Mouse (Mus musculus): ENCODE measurements around the gene Olfr689. TPM values are rescaled to one million over a fixed set of nuclear protein-coding genes. Genes with fewer than 3 reads are reported as not detected.

The Olfr689 gene
- polyA plus RNA-seq, 1 experiment from 2014 or later: not detected

- no peak overlapping the region for H3K27ac ChIP-seq (ENCODE audit: low read length)
- 91% methylated on average over 2 of the region's 2 CpGs for whole genome bisulfite sequencing
- H3K4me1 ChIP-seq (replicated peaks; ENCODE audit: control insufficient read depth, insufficient read depth, low read length): no peaks in the 10 kb centered on the region
- H3K4me2 ChIP-seq (ENCODE audit: low read length): no peak overlapping the region
- H3K9ac ChIP-seq (replicated peaks; ENCODE audit: low read depth, low read length): no peak overlapping the region
- H3K27me3 ChIP-seq (replicated peaks; ENCODE audit: control insufficient read depth, insufficient read depth, low read length): no peaks in the 10 kb centered on the region
- ATAC-seq: no peak
- no peaks in the 10 kb centered on the region for H3K36me3 ChIP-seq (ENCODE audit: control insufficient read depth, insufficient read depth)
- H3K4me3 ChIP-seq (replicated peaks; ENCODE audit: low read length): no peak overlapping the region
- no peaks in the 10 kb centered on the region for H3K9me3 ChIP-seq (ENCODE audit: control insufficient read depth, low read length)
Measured at GRCm38 (mm10) chr7:105361713-105362112, 50.7 kb downstream of the Olfr689 start.

- Histone ChIP-seq H3K4me1 (replicated peaks; ENCODE audit: control insufficient read depth, insufficient read depth, low read length) (no peaks in the 10 kb centered on the region), H3K27me3 (replicated peaks; ENCODE audit: control insufficient read depth, insufficient read depth, low read length) (no peaks in the 10 kb centered on the region), H3K9me3 (ENCODE audit: control insufficient read depth, low read length) (no peaks in the 10 kb centered on the region), H3K27ac (ENCODE audit: low read length) (no peak overlapping the region), H3K9ac (replicated peaks; ENCODE audit: low read depth, low read length) (no peak overlapping the region), H3K36me3 (ENCODE audit: control insufficient read depth, insufficient read depth) (no peaks in the 10 kb centered on the region), H3K4me3 (replicated peaks; ENCODE audit: low read length) (no peak overlapping the region), H3K4me2 (ENCODE audit: low read length) (no peak overlapping the region)
- 93% methylated on average over 5 of the region's 5 CpGs for WGBS
- no peak for ATAC-seq
Measured at GRCm38 (mm10) chr7:105367268-105367667, 56.3 kb downstream of the Olfr689 start.

- 100% methylated on average over 1 of the region's 1 CpGs for WGBS
- ATAC-seq: no peak
Measured at GRCm38 (mm10) chr7:105367930-105368329, 57.0 kb downstream of the Olfr689 start, which contains the start of gene Olfr692. TSS of gene Olfr692 (plus strand) at chr7:105368230.

GRCm38 (mm10) chr7:105368521-105368920 lies 57.6 kb downstream of the Olfr689 start:
- 93% methylated on average over 4 of the region's 4 CpGs for WGBS
- 0 out of 2 replicates have a peak, but pooled peaks cover 2% of the 10 kb centered on the region for H3K36me3 ChIP-seq (ENCODE audit: control insufficient read depth, insufficient read depth)
- H3K4me3 ChIP-seq (replicated peaks; ENCODE audit: low read length): no peak overlapping the region
- no peak overlapping the region for H3K4me2 ChIP-seq (ENCODE audit: low read length)
- no peaks in the 10 kb centered on the region for H3K9me3 ChIP-seq (ENCODE audit: control insufficient read depth, low read length)
- ATAC-seq: no peak
- H3K4me1 ChIP-seq (replicated peaks; ENCODE audit: control insufficient read depth, insufficient read depth, low read length): no peaks in the 10 kb centered on the region
- no peak overlapping the region for H3K27ac ChIP-seq (ENCODE audit: low read length)
- H3K27me3 ChIP-seq (replicated peaks; ENCODE audit: control insufficient read depth, insufficient read depth, low read length): no peaks in the 10 kb centered on the region
- H3K9ac ChIP-seq (replicated peaks; ENCODE audit: low read depth, low read length): no peak overlapping the region

More at GRCm38 (mm10) chr7:105367930-105368329, 57.0 kb downstream of the Olfr689 start, which contains the start of gene Olfr692:
- H3K27me3 ChIP-seq (replicated peaks; ENCODE audit: control insufficient read depth, insufficient read depth, low read length): no peaks in the 10 kb centered on the region
- H3K4me2 ChIP-seq (ENCODE audit: low read length): no peak within 1 kb of the TSS
- H3K4me3 ChIP-seq (replicated peaks; ENCODE audit: low read length): no peak within 1 kb of the TSS
- no peaks in the 10 kb centered on the region for H3K9me3 ChIP-seq (ENCODE audit: control insufficient read depth, low read length)
- no peak within 1 kb of the TSS for H3K27ac ChIP-seq (ENCODE audit: low read length)
- H3K4me1 ChIP-seq (replicated peaks; ENCODE audit: control insufficient read depth, insufficient read depth, low read length): no peaks in the 10 kb centered on the region
- no peak within 1 kb of the TSS for H3K9ac ChIP-seq (replicated peaks; ENCODE audit: low read depth, low read length)
- 0 out of 2 replicates have a peak, but pooled peaks cover under 1% of the 10 kb centered on the region for H3K36me3 ChIP-seq (ENCODE audit: control insufficient read depth, insufficient read depth)

Other genes starting within 250 kb of the Olfr689 start
- gene Olfr678, start 246.7 kb upstream of the Olfr689 start, polyA plus RNA-seq (2015; fragmentation: Nextera tagmentation; extraction: Ambion mirVana): not detected in 2 replicates
- gene Olfr679, start 230.0 kb upstream of the Olfr689 start, polyA plus RNA-seq (2015; fragmentation: Nextera tagmentation; extraction: Ambion mirVana): not detected in 2 replicates
- gene Olfr680-ps1, start 218.3 kb upstream of the Olfr689 start, polyA plus RNA-seq (2015; fragmentation: Nextera tagmentation; extraction: Ambion mirVana): not detected in 2 replicates
- gene Olfr681, start 194.3 kb upstream of the Olfr689 start, polyA plus RNA-seq (2015; fragmentation: Nextera tagmentation; extraction: Ambion mirVana): not detected in 2 replicates
- not detected in 2 replicates for gene Olfr683, start 164.2 kb upstream of the Olfr689 start, polyA plus RNA-seq (2015; fragmentation: Nextera tagmentation; extraction: Ambion mirVana)
- not detected in 2 replicates for gene Olfr684, start 147.5 kb upstream of the Olfr689 start, polyA plus RNA-seq (2015; fragmentation: Nextera tagmentation; extraction: Ambion mirVana)
- not detected in 2 replicates for gene Olfr685, start 125.2 kb upstream of the Olfr689 start, polyA plus RNA-seq (2015; fragmentation: Nextera tagmentation; extraction: Ambion mirVana)
- gene Olfr686, start 103.7 kb upstream of the Olfr689 start, polyA plus RNA-seq (2015; fragmentation: Nextera tagmentation; extraction: Ambion mirVana): not detected in 2 replicates
- not detected in 2 replicates for gene Olfr688, start 23.1 kb upstream of the Olfr689 start, polyA plus RNA-seq (2015; fragmentation: Nextera tagmentation; extraction: Ambion mirVana)
- gene Olfr690, start 22.9 kb downstream of the Olfr689 start, polyA plus RNA-seq (2015; fragmentation: Nextera tagmentation; extraction: Ambion mirVana): not detected in 2 replicates
- gene Olfr691, start 31.1 kb downstream of the Olfr689 start, polyA plus RNA-seq (2015; fragmentation: Nextera tagmentation; extraction: Ambion mirVana): 0.22 TPM in 1 of 2 replicates, not detected in the other
- not detected in 2 replicates for gene Olfr692, start 57.1 kb downstream of the Olfr689 start, polyA plus RNA-seq (2015; fragmentation: Nextera tagmentation; extraction: Ambion mirVana)
- gene Gm5901, start 63.9 kb downstream of the Olfr689 start, polyA plus RNA-seq (2015; fragmentation: Nextera tagmentation; extraction: Ambion mirVana): not detected in 2 replicates
- gene Fam160a2, start 88.9 kb downstream of the Olfr689 start, polyA plus RNA-seq (2015; fragmentation: Nextera tagmentation; extraction: Ambion mirVana): 50.1 and 53.6 TPM in 2 replicates
- gene Cnga4, start 93.4 kb downstream of the Olfr689 start, polyA plus RNA-seq (2015; fragmentation: Nextera tagmentation; extraction: Ambion mirVana): 0.19 TPM in 1 of 2 replicates, not detected in the other
- 1.2 and 2.6 TPM in 2 replicates for gene Cckbr, start 114.6 kb downstream of the Olfr689 start, polyA plus RNA-seq (2015; fragmentation: Nextera tagmentation; extraction: Ambion mirVana)
- 24.2 and 28.3 TPM in 2 replicates for gene Cavin3, start 171.1 kb downstream of the Olfr689 start, polyA plus RNA-seq (2015; fragmentation: Nextera tagmentation; extraction: Ambion mirVana)
- 69.2 and 74.2 TPM in 2 replicates for gene Smpd1, start 243.2 kb downstream of the Olfr689 start, polyA plus RNA-seq (2015; fragmentation: Nextera tagmentation; extraction: Ambion mirVana)

Data from forebrain, embryonic 16.5 days (tissue).